Mouse (Mus musculus) kidney, postnatal 14 days (tissue): ENCODE data around the gene Gapvd1.
"Not testable (repeated sequence)": the region's sequence is repeated elsewhere in the genome, so short reads cannot be mapped to it uniquely, and the experiment has no call there.

Experiments used
- DNase-seq: peaks from one replicate; pipeline ENCODE4 v3.0.0; 2022; ENCODE audit warnings: mixed read lengths

Gapvd1 gene

DNA sequence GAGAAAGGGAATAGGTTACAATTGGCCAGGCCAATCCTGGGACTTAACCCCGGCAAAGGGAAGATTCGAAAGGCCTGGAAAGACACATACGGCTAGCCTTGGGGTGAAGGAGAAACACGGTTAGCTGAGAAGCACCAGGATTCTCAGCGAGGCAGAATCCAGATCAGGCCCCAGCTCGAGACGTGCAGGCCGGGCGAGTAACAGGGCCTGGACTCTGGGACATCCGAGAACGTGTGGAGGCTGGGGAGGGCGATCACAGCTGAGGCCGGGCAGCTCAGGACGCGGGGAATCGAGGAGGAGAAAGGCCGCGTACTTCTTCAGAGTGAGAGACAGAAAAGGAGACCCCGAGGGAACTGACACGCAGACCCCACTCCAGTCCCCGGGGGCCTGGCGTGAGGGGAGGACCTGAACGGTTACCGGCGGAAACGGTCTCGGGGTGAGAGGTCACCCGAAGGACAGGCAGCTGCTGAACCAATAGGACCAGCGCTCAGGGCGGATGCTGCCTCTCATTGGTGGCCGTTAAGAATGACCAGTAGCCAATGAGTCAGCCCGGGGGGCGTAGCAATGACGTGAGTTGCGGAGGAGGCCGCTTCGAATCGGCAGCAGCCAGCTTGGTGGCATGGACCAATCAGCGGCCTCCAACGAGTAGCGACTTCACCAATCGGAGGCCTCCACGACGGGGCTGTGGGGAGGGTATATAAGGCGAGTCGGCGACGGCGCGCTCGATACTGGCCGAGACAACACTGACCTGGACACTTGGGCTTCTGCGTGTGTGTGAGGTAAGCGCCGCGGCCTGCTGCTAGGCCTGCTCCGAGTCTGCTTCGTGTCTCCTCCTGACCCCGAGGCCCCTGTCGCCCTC, 16.6 kb upstream of the Gapvd1 start, which contains the start of gene Hspa5:
Gene Hspa5 (plus strand): TSS at position 603 of the 859 bp plus-strand sequence.
- peak; percentile 100 for DNase-seq

DNA sequence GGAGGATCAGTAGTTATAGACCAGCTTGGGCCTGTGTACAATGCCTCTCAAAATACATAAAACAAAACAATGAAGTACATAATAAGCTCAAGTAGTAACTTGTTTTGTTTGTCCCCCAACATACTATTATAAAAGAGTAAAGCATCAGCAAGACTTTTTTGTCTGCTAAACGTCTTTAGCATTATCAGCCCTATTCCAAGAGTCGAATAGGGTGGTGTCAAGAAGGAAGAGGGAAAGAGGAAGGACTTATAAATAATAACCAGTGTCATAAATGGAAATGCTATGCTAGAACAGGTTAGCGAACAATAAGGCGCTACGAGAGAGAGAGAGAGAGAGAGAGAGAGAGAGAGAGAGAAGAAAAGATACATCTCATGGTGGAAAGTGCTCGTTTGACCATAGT, 15.9 kb upstream of the Gapvd1 start:
- DNase-seq, result no peak

DNA sequence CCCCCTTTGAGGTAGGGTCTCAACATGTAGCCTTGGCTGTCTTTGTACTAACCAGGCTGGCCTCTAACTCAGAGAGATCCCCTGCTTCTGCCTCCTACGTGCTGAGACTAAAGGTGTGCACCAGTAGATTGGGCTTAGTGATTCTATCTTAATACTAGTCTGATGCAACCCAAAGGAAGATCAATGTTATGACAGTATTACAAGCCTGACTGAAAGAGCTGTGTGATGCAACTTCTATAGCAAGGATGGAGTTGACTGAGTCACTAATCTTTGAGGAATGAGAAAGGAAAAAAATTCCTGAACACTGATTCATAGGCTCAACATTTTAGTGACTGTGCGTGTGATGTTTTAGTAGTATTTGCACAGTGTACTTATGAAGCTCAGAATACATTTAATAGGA, 15.0 kb upstream of the Gapvd1 start:
- DNase-seq, result no peak

DNA sequence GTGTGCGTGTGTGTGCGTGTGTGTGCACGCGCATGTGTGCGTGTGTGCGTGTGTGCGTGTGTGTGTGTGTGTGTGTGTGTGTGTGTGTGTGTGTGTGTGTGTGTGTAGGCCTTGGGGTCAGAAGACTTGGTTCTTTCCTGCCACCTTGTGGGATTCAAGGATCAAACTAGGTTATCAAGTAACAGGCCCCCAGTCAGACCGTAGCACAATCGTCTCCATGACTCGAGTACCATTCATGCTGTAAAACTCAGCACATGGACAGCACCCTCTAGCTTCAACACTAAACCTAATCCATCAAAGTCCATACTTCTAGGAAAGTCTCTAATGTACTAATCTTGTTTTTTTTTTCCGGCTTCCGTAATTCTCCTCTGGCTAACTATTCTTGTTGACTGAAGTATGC, 9.8 kb upstream of the Gapvd1 start:
- no peak for DNase-seq

DNA sequence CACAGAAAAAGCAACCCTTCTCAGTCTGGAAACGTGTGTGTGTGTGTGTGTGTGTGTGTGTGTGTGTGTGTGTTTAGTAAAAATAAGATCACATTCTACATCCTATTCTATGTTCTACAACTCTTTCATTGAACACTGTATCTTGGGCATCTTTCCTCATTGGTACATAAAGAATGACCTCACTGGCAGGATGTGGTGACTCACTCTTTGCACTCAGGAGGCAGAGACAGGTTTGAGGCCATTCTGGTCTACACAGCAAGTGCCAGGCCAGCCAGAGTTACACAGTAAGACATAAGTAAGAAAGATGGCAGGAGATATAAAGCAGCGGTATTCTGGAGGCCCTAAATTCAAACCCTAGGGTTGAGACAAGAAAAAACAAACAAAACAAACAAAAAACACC, 7.8 kb upstream of the Gapvd1 start:
- no peak for DNase-seq

DNA sequence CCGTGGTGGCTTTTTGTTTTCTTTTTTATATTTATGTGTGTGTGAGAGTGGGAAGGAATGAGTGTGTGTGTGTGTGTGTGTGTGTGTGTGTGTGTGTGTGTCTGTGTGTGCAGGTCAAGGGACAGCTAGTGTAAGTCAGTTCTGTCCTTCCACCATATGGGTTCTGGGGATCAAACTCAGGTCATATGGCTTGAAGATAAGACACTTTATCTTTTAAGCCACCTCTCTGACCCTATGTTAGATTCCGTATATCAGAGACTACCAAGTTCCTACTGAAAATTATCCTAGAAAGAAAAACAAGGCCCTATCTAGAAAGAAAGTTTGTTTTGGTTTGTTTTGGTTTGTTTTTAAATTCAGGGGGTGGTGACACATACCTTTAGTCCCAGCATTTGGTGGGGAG, 7.1 kb upstream of the Gapvd1 start:
- no peak for DNase-seq

DNA sequence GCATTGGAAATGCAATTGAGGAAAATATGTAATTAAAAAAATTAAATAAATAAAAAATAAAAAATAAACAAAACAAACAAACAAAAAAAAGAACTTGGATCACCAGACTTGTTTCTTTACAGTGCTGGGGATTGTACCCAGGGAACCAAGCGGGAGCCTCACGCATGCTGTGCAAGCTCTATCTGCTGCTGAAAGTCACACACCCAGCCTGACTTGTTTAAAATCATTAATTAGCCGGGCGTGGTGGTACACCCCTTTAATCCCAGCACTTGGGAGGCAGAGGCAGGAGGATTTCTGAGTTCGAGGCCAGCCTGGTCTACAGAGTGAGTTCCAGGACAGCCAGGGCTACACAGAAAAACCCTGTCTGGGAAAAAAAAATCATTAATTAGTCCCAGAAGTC, 6.2 kb upstream of the Gapvd1 start:
- DNase-seq, result not testable (repeated sequence)

DNA sequence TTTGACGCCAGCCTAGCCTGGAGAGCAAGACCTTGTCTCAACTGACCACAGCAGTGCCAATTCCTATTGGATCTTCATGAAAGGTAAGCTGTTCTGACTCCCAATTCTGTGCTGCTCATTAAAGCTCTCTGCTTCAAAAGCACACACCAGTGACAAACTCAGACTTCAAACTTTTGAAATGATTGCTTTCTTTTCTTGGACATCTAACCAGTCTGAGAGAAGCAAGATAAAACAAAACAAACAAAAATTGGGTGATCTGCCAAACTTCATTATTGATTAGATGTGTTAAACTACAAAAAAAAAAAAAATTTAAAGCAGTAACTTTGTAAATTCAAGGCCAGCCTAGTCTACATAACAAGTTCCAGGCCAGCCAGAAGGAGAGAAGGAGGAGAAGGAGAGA, 2.3 kb upstream of the Gapvd1 start:
- DNase-seq, result no peak

DNA sequence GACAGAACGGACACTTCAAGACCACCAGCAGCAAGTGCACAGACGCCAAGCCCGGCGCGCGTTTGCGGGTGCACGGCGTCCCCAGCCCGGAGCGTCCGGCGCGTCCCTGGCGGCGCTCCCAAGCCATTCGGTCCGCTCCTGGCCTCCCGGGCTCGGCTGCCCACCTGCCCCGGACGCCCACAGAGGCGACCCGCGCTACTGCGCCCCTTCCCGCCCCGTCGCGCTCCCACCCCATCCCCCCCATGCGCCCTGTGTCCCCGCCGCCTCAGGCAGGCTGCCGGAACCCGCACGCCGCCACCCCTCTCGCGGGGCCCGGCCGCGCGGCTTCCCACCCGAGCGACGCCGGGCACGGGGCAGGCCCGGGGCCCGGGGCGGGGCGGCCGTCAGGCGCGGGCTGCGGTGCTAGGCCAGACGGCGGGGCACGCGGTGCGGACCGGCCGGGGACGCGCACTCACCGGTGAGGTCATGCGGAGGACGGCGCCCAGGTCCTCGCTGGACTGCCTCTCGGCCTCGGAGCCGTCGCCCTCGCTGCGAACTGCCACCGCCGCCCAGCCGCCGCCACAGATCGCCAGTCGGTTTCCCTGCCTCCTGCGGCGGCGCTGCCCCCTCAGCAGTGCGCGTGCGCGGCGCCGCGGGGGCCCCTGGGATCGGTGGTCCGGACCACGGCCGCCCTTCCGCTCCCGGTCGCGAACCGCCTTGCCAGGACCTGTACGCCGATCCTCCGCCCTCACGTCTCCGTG, 1.1 kb downstream of the Gapvd1 start:
- DNase-seq, result peak; percentile 93

DNA sequence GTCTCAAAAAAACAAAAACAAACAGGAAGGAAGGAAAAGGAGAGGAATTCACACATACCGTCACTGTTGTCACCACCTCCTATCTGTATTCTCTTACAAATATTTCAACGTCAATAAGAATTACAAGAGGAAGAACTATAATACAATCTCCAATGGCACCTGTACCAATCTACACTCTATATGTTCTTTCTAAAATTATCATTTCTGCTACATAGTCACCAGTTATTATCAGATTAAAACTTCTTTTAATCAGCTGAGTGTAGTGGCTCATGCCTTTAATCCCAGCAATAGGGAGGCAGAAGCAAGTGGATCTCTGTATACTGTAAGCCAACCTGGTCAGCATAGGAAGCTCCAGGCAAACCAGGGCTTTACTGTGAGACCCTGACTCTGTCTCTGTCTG, 4.8 kb downstream of the Gapvd1 start:
- DNase-seq, result no peak

DNA sequence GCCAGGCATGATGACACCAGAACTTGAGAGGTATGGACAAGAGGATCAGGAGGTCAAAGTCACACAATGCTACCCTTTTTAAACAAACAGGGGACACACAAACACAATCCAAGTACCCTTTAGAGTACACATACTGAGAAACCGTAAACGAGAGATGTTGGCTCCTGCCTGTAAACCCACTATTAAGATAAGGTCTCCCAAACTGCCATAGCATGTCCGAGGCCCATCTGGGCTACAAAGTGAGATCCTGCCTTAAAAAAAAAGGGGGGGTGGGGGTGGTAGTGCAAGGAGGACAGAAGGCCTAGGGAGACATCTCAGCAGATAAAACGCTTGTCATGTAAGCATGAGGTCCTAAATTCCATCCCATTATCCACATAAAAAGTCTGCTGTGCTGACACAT, 6.6 kb downstream of the Gapvd1 start:
- DNase-seq, result no peak

DNA sequence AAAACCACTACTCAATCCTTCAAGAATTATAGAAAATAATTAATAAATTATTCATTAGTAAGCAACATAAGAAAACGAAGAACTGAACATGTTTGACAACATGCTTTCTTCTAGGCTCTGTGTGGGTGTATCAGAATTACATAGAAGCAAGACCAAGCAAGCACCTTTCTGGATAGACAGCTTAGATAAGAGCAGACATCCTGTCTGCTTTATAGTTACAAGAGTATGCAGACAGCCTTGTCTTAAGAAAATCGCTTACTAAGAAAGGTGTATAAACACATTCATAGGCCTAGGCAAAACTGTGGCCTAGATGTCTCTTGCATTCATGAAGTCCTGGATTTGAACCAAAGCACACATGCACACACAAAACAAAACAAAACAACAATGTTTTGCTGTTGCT, 9.4 kb downstream of the Gapvd1 start:
- no peak for DNase-seq

DNA sequence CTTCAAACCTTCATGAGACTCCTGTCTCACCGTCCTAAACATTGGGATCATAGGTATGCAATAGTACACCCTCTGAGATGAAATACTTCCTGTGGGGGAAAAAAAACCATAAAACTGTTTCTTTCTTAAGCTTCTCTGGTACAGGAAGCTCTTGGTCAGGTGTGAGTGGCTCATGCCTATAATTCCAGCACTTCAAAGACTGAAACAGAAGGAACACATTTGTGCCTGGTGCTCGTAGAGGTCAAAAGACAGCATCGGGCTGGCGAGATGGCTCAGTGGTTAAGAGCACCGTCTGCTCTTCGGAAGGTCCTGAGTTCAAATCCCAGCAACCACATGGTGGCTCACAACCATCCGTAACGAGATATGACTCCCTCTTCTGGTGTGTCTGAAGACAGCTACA, 10.6 kb downstream of the Gapvd1 start:
- no peak for DNase-seq

DNA sequence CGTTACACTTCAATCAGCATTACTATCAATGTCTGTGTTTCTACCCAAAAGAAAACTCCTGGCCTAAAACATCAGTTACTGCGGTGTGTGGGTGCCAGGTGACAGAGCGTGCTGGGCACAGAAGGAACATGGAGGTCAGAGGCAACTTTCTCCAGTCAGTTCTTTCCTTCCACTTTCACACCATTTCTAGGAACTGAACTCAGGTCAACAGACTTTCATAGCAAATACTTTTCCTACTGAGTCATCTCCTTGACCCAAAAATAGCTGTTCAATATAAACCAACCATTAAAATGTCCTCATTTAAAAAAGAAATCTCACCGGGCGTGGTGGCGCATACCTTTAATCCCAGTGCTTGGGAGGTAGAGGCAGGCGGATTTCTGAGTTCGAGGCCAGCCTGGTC, 12.4 kb downstream of the Gapvd1 start:
- no peak for DNase-seq

DNA sequence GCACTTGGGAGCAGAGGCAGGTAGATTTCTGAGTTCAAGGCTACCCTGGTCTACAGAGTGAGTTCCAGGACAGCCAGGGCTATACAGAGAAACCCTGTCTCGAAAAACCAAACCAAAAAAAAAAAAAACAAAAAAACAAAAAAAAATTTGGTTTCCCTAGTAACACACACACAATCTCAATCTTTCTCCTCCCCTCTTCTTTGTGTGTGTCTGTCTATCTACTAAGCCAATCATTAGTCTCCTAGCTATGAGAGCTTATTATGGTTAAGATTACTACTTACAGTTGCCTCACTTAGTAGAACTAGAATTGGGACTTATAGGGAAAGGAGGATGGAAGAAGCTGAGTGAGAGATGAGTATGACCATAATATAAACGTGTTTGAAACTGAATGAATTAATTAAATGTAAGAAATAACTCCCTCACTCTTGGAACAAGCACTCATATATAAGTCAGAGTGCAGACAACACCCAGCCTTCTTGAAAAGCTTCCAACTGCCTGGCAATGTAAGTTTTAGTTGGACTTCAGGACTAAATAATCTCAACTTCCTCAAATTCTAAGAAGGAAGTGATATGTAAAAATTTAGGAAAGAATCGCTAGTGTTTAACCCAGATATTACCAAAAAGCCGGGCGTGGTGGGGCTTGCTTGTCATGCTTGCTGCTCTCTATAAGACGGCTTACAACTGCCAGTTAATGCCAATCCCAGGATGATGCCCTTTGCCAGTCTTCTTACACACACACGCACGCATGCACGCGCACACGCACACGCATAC, 13.5 kb downstream of the Gapvd1 start:
- DNase-seq, result no peak

DNA sequence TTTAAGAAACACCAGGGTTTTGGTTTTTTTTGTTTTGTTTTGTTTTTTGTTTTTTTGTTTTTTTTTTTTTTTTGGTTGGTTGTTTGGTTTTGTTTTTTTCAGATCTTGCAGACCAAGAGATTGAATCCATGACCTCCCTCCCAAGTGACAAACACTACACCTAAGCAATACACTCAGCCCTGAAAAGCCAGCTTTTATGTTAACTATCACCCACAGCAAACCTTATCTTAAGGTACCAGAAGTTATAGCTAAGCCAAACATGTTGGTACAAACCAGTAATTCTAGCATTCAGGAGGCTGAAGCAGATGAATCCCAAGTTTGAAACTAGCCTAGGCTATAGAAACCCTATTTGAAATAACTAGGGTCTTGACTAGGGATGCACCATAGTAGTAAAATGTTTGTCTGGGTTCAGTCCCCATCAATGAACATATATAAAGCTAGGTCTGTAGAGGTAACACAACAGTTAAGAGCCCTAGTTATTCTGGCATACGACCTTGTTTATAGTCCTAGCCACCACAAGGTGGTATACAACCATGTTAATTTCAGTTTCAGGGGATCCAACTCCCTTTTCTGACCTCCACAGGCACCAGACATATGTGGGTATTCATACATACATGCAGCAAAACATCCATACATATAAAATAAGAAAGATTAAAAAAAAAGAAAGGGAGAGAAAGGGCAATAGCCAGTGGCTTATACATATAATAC, 15.2 kb downstream of the Gapvd1 start:
- no peak for DNase-seq

DNA sequence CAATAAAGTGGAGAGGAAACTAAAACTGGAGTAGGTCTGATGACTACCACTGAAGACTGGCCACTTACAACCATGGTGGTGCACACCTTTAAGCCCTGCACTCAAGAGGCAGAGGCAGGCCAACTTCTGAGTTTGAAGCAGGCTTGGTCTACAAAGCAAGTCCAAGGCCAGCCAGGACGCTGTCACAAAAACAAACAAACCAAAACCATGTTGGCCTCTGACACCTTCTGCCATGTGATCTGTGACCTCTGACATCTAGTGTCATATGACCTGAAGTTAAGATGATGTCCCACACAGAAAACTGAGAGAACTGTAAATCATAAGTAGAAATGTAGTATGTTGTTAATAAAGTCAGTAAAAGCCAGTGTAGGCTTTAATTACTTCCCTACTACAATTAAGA, 17.1 kb downstream of the Gapvd1 start:
- DNase-seq, result no peak

DNA sequence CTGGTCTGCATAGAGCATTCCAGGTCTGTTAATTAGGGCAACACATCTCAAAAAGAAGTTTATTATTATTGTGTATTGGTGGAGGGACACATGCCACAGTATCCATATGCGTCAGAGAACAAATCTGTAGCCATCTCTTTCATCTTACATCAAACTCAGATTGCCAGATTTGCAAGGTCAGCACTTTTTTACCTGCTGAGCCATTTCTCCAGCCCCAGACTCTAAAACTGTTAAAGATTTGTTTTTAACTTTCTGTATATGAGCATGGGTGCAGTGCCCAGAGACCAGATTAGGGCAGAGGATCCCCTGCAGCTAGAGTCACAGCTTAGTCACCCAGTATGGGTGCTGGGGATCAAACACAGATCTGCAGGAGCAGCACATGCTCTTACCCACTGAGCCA, 18.4 kb downstream of the Gapvd1 start:
- no peak for DNase-seq

DNA sequence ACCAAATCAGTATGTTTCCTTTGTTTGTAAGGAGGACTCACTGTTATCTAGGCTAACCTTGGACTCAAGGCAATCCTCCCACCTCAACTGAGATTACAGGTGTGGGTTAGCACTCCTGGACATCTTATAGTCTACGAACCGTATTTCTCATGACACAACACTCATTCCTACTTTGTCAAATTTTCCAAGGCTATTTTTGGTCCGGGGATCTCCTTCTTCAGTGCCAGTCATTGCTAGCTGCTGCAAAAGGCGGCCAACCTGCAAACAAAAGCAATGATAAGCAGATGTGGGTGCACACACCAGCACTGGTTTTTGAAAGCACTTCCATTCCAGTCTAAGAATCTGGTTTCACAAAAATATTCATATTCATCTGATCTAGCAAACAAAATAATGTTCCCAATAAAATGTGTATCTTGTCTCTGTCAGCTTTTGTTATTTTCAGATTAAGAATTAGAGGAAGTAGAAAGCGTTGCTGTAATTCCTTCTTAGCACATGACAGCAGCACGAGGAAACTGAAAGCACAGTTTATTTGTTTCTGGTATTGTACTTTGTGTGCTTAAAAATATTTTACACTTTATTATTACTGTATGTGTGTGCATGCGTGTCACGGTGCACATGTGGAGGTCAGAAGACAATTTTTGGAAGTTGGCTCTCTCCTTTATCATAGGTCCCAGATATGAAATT, 27.8 kb downstream of the Gapvd1 start:
- DNase-seq, result no peak

DNA sequence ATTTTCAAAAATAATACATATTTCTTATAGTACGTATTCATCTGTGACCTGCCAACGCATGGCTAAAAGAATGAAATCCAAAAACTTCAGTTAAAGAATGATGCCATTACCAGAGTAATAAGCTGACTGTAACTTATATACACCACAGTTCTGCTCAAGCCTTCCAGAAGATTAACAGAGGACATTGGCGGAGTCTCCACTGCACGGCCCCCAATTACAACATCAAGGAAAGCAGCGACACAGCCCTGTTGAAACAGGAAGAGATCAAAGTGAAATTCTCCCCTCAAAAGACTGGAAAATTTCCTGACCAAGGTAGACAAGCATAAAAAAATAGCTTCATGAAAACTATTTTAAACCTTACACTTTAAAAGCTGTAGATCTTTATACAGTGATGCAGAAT, 29.8 kb downstream of the Gapvd1 start:
- no peak for DNase-seq

DNA sequence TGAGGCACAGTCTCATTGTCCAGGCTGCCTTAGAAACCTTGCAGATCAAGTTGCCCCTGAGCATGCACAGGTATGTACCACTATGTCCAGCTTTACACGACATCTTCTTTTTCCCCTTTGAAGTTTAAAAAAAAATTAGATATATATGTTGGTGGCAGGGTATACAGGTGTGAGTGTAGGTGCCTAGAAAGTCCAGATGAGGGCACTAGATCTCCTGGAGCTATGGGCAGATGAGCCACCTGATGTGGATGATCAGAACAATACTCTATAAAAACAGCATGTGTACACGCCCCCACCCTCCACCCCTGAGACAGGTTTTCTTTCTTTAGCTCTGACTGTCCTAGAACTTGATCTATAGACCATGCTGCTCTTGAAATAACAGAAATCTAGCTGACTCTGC, 36.8 kb downstream of the Gapvd1 start:
- DNase-seq, result no peak

DNA sequence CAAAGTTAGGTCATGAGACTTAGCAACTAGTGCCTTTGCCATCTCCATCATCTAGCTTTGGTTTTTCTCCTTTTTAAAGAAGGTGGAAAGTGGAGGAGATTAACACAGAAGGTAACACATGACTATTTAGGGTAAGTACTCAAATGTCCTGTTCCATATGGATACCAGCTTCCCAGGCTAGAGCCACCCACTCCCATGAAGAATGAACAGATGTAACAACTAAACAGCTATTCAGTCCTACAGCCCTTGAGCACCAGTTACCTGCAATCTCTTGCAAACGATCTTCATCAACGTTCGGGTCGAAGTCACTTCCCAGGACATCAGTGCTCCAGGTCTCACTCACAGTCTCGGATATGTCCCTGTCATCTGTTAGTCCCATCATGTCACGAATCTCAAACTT, 43.1 kb downstream of the Gapvd1 start:
- no peak for DNase-seq
